Mouse (Mus musculus): Measurements from ENCODE around the gene Pacsin2. TPM values are rescaled to one million over a fixed set of nuclear protein-coding genes. Genes with fewer than 3 reads are reported as not detected.

Gene Pacsin2
- polyA plus RNA-seq, 1 experiment from 2014 or later: 72.0 TPM

DNA sequence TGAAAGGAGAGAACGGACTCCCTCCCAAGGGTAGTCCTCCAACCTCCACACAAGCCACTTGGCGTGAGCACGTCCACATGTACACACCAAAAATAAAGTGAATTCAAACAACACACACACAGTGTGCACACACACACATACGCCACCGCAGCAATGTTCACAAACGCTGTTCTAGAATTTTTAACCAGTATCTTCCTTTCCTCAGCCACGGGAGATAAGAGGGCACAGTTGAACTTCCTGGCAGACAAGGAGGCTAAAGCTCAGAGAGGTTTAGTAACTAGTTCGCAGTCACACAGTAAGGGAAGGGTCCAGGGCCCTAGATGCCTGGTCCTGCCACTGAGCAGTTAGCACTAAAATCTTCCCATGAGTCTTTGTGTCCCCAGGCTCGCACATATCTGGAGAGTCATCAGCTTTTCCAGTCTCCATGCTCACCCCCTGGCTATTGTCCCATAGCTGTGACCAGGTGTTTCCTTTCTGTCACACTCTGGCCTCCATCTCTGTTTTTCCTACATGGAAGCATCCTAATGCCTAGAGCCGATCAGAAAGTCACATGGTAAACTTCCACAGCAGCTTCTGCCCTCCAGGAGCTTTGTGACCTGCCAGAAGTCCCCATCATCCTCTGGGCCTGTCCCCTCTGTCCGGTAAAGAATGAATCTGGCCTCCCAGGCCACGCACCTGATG lies 12.3 kb upstream of the Pacsin2 start:
- H3K9ac ChIP-seq: no peak overlapping the region
- H3K9me3 ChIP-seq (replicated peaks): no peaks in the 10 kb centered on the region
- H3K27ac ChIP-seq (ENCODE audit: poor library complexity, severe bottlenecking): no peak overlapping the region
- H3K4me1 ChIP-seq (replicated peaks): peaks cover 16% of the 10 kb centered on the region
- no peaks in the 10 kb centered on the region for H3K27me3 ChIP-seq (replicated peaks)
- H3K4me3 ChIP-seq: no peak overlapping the region
- H3K36me3 ChIP-seq: no peaks in the 10 kb centered on the region
- no peak overlapping the region for H3K4me2 ChIP-seq
- WGBS: 68% methylated on average over 12 of the region's 12 CpGs
- ATAC-seq (ENCODE audit: insufficient number of reproducible peaks, low FRiP score): no peak

- Histone ChIP-seq H3K9me3 (replicated peaks) (no peaks in the 10 kb centered on the region), H3K27me3 (replicated peaks) (no peaks in the 10 kb centered on the region), H3K4me1 (replicated peaks) (peaks cover 23% of the 10 kb centered on the region), H3K9ac (no peak overlapping the region), H3K27ac (ENCODE audit: poor library complexity, severe bottlenecking) (no peak overlapping the region), H3K36me3 (no peaks in the 10 kb centered on the region), H3K4me3 (no peak overlapping the region), H3K4me2 (peak overlapping the region; percentile 12; the same call in 1 of the 2 replicates)
- WGBS: 30% methylated on average over 5 of the region's 5 CpGs
- peak; percentile 73 for ATAC-seq (ENCODE audit: insufficient number of reproducible peaks, low FRiP score)
Measured at GRCm38 (mm10) chr15:83474466-83474836, 10.0 kb upstream of the Pacsin2 start.

DNA sequence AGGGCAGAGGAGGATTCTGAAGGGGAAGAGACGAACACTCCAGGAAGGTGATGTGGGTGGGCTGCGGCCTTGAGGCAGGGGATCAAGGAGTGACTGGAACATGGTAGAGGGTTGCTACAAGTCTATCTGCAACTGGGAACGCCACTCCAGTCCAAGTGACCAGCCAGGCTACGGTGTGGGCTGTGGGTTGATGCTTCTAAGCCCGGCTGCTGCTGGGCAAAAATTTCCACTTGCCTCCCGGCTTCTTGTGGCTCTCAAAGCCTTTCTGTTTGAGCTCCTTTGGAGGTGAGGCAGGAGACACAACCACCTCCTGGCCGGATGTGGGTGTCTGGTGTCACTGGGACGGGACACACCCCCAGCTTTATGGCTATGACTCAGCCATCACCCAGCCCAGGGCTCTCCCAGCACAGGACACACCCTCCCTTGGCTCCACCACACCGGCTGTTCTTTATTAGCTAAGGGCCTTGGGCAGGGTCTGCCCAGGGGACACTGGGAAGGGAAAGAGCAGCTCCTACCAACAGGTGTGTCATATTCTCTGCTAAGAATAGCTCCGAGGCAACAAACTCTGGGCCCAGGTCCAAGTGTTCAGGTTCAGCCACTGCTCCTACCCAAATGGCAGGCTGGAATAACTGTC lies 9.5 kb upstream of the Pacsin2 start:
- Histone ChIP-seq H3K27me3 (replicated peaks) (no peaks in the 10 kb centered on the region), H3K4me3 (no peak overlapping the region), H3K9me3 (replicated peaks) (no peaks in the 10 kb centered on the region), H3K27ac (ENCODE audit: poor library complexity, severe bottlenecking) (no peak overlapping the region), H3K4me2 (peak overlapping the region; percentile 12; the same call in 1 of the 2 replicates), H3K4me1 (replicated peaks) (peaks cover 23% of the 10 kb centered on the region), H3K9ac (no peak overlapping the region), H3K36me3 (no peaks in the 10 kb centered on the region)
- WGBS: 56% methylated on average over 10 of the region's 10 CpGs
- ATAC-seq (ENCODE audit: insufficient number of reproducible peaks, low FRiP score): peak; percentile 91

- H3K4me2 ChIP-seq: no peak overlapping the region
- H3K36me3 ChIP-seq: no peaks in the 10 kb centered on the region
- H3K27me3 ChIP-seq (replicated peaks): no peaks in the 10 kb centered on the region
- H3K27ac ChIP-seq (ENCODE audit: poor library complexity, severe bottlenecking): no peak overlapping the region
- no peaks in the 10 kb centered on the region for H3K9me3 ChIP-seq (replicated peaks)
- no peak for ATAC-seq (ENCODE audit: insufficient number of reproducible peaks, low FRiP score)
- 96% methylated on average over 1 of the region's 1 CpGs for WGBS
- no peak overlapping the region for H3K4me3 ChIP-seq
- H3K9ac ChIP-seq: no peak overlapping the region
- peaks cover 23% of the 10 kb centered on the region for H3K4me1 ChIP-seq (replicated peaks)
Measured at GRCm38 (mm10) chr15:83473251-83473650, 8.8 kb upstream of the Pacsin2 start.

GRCm38 (mm10) chr15:83471476-83471875 lies 7.1 kb upstream of the Pacsin2 start:
- 64% methylated on average over 7 of the region's 7 CpGs for WGBS
- ATAC-seq (ENCODE audit: insufficient number of reproducible peaks, low FRiP score): no peak

DNA sequence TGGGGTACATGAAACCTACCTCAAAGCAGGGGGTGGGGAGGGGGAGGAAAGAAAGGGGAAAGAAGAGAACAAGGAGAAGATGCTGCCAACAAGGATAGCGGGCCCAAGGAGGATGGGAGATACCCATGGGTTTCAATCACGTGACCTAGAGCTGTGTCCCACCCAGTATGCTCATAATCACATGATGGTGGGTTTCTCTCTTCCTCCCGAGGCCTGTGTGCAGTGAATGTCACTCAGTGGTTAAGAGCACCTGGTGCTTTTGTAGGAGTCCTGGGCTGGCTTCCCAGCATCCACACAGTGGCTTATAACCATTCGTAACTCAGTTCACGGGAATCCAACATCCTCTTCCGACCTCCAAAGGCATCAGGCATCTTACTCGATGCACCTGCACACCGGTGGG lies 6.0 kb upstream of the Pacsin2 start:
- no peak overlapping the region for H3K4me3 ChIP-seq
- H3K27me3 ChIP-seq (replicated peaks): no peaks in the 10 kb centered on the region
- H3K4me2 ChIP-seq: no peak overlapping the region
- peaks cover 27% of the 10 kb centered on the region for H3K4me1 ChIP-seq (replicated peaks)
- ATAC-seq (ENCODE audit: insufficient number of reproducible peaks, low FRiP score): no peak
- WGBS: 81% methylated on average over 8 of the region's 8 CpGs
- no peak overlapping the region for H3K9ac ChIP-seq
- H3K9me3 ChIP-seq (replicated peaks): no peaks in the 10 kb centered on the region
- H3K27ac ChIP-seq (ENCODE audit: poor library complexity, severe bottlenecking): no peak overlapping the region
- no peaks in the 10 kb centered on the region for H3K36me3 ChIP-seq

More at GRCm38 (mm10) chr15:83471476-83471875, 7.1 kb upstream of the Pacsin2 start:
- no peak overlapping the region for H3K4me3 ChIP-seq
- H3K9ac ChIP-seq: no peak overlapping the region
- no peaks in the 10 kb centered on the region for H3K36me3 ChIP-seq
- H3K4me2 ChIP-seq: no peak overlapping the region
- no peaks in the 10 kb centered on the region for H3K9me3 ChIP-seq (replicated peaks)
- no peaks in the 10 kb centered on the region for H3K27me3 ChIP-seq (replicated peaks)
- H3K27ac ChIP-seq (ENCODE audit: poor library complexity, severe bottlenecking): no peak overlapping the region
- peaks cover 23% of the 10 kb centered on the region for H3K4me1 ChIP-seq (replicated peaks)

DNA sequence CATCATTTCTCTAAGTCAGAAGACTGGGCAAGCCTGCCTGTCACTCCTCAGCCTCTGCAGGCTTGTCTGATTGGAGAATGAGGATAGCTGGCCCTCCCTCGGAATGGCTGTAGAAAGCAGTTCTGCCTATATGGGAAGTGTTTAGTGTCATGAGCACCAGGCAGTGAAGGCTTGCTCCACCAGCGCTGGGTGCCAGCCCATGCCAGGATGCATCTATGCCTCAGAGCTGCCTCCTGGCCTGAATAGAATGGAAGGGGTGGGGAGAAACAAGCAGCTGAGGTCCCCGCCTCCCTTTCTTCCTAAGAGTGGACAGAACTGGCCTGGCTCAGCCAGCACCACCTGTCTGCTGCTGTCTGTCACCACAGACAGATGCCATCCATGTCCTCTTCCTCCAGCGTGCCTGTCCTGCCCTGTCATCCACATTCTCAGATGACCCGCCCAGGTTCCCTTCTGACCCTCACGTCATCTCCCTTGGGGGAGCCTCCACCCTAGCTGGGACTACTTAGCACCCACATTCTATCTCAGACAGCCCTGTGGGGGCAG lies 4.9 kb upstream of the Pacsin2 start:
- no peak overlapping the region for H3K4me3 ChIP-seq
- H3K27me3 ChIP-seq (replicated peaks): no peaks in the 10 kb centered on the region
- H3K4me2 ChIP-seq: no peak overlapping the region
- peaks cover 21% of the 10 kb centered on the region for H3K4me1 ChIP-seq (replicated peaks)
- H3K27ac ChIP-seq (ENCODE audit: poor library complexity, severe bottlenecking): no peak overlapping the region
- no peak overlapping the region for H3K9ac ChIP-seq
- no peaks in the 10 kb centered on the region for H3K9me3 ChIP-seq (replicated peaks)
- ATAC-seq (ENCODE audit: insufficient number of reproducible peaks, low FRiP score): no peak
- 45% methylated on average over 6 of the region's 6 CpGs for WGBS
- no peaks in the 10 kb centered on the region for H3K36me3 ChIP-seq

- H3K27ac ChIP-seq (ENCODE audit: poor library complexity, severe bottlenecking): no peak overlapping the region
- no peak overlapping the region for H3K9ac ChIP-seq
- no peak for ATAC-seq (ENCODE audit: insufficient number of reproducible peaks, low FRiP score)
Measured at GRCm38 (mm10) chr15:83467232-83467966, 3.0 kb upstream of the Pacsin2 start.

GRCm38 (mm10) chr15:83466331-83466730 lies 1.9 kb upstream of the Pacsin2 start:
- no peak overlapping the region for H3K4me3 ChIP-seq
- no peaks in the 10 kb centered on the region for H3K36me3 ChIP-seq
- no peak for ATAC-seq (ENCODE audit: insufficient number of reproducible peaks, low FRiP score)
- H3K9ac ChIP-seq: no peak overlapping the region
- no peaks in the 10 kb centered on the region for H3K9me3 ChIP-seq (replicated peaks)
- no peaks in the 10 kb centered on the region for H3K27me3 ChIP-seq (replicated peaks)
- peaks cover 22% of the 10 kb centered on the region for H3K4me1 ChIP-seq (replicated peaks)
- no peak overlapping the region for H3K4me2 ChIP-seq
- WGBS: 69% methylated on average over 4 of the region's 4 CpGs
- H3K27ac ChIP-seq (ENCODE audit: poor library complexity, severe bottlenecking): no peak overlapping the region; the same call in 1 of the 2 replicates

More at GRCm38 (mm10) chr15:83467232-83467966, 3.0 kb upstream of the Pacsin2 start:
- H3K4me2 ChIP-seq: no peak overlapping the region
- H3K9me3 ChIP-seq (replicated peaks): no peaks in the 10 kb centered on the region
- peaks cover 26% of the 10 kb centered on the region for H3K4me1 ChIP-seq (replicated peaks)
- 74% methylated on average over 9 of the region's 9 CpGs for WGBS
- no peaks in the 10 kb centered on the region for H3K36me3 ChIP-seq
- H3K4me3 ChIP-seq: no peak overlapping the region
- no peaks in the 10 kb centered on the region for H3K27me3 ChIP-seq (replicated peaks)

- Histone ChIP-seq H3K36me3 (no peaks in the 10 kb centered on the region), H3K9me3 (replicated peaks) (no peaks in the 10 kb centered on the region), H3K4me3 (peak overlapping the region; percentile 78), H3K4me2 (peak overlapping the region; percentile 50), H3K27me3 (replicated peaks) (no peaks in the 10 kb centered on the region), H3K9ac (no peak overlapping the region), H3K4me1 (replicated peaks) (peaks cover 19% of the 10 kb centered on the region), H3K27ac (ENCODE audit: poor library complexity, severe bottlenecking) (no peak overlapping the region)
- WGBS: 74% methylated on average over 19 of the region's 19 CpGs
- ATAC-seq (ENCODE audit: insufficient number of reproducible peaks, low FRiP score): no peak
Measured at GRCm38 (mm10) chr15:83464905-83465650, 672 bp upstream of the Pacsin2 start.
